Mouse (Mus musculus): Measurements from ENCODE around the gene Rnf32. TPM values are rescaled to one million over a fixed set of nuclear protein-coding genes. Genes with fewer than 3 reads are reported as not detected.

The Rnf32 gene
- 1 to 10 TPM in 1 of 2 experiments, under 1 TPM in 1; 0.94 to 1.3 TPM for total RNA-seq (2021)
- long read RNA-seq, experiment 1, result 0 reads
- long read RNA-seq, experiment 2, partial matches to known transcripts, result 0 of 1 reads
- long read RNA-seq, experiment 2, other reads (novel, unspliced or antisense), result 1 of 1 reads

DNA sequence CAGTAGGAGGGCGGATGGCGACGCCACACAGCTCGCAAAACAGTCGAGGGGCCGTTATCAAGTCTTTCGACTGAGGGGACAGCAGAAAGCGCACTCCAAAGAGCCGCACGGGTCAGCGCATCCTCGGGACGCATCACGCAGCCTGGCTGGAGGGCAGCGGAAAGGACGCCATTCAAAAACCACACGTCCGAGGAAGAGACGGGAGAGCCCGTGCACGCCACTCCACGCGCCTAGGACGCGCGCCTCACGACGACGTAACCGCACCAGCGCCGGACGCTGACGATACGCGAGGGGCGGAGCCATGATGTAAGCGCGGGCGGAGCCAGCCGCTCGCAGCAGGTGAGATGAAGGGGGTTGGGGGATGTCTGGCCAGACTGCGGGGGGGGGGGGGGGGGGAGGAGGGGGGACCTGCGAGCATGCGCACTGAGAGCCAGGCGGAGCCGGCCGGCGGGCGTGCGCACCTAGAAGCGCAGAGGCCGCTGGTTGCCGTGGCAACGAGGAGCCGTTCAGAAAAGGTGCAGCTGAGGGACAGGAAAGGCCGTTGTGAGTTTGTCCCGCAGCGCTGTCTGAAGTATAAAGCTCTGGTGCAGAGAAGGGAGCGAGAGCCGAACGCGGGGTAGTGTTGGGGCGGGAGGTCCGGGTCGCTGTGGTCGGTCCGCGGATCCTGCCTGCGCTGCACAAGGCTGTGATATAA is at the start of gene Rnf32:
TSS of gene Rnf32 (plus strand) at position 423 of the 694 bp plus-strand sequence.
- intact Hi-C loops (cut with DNase I), result no loop called here
- H3K27ac ChIP-seq, result peak within 1 kb of the TSS; percentile 59
- TF ChIP-seq CTCF (IDR thresholded peaks at IDR 0.05), result no peak

DNA sequence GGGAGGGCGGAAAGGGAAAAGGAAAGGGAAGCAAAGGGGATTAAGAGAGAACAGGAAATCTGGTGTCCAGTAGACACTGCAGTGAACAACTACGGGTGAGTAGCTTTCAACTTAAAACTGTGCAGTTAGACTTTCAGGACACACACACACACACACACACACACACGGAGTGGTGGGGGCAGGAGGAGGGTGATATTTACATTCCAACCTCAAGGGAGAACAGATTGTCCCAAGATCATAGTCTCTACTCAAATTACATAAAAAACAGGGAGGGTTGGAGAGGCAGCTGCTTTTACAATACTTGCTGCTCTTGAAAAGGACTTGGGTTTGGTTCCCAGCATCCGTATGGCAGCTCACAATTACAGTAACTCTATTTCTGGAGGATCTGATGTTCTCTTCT is 45.6 kb upstream of the Rnf32 start:
- H3K4me3 ChIP-seq, result no peak overlapping the region
- TF ChIP-seq CTCF (IDR thresholded peaks at IDR 0.05), result no peak
- intact Hi-C loops (cut with DNase I), result no loop called here
- H3K27ac ChIP-seq, result no peak overlapping the region
- no peak for DNase-seq

More for the DNA sequence above, at the start of gene Rnf32:
- peak; percentile 74 for DNase-seq
- H3K4me3 ChIP-seq, result peak within 1 kb of the TSS; percentile 78

DNA sequence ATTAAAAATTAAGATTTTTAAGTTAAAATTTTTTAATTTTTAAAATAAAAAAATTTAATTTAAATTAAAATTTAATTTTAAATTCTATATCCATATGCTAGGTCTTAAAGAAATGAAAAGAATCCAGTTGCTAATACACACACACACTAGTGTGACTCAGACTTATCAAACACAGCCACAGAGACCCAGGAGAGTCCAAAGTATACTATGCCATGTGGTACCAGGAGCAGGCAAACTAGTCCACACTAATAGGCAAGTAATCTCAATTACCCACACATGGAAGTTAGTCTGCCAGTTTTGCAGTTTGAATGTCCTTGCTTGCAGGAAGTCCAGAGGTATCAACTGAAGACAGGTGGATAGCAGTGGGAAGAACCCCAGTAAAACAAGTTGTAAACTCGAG is 35.9 kb upstream of the Rnf32 start:
- DNase-seq, result no peak
- TF ChIP-seq CTCF (IDR thresholded peaks at IDR 0.05), result no peak
- intact Hi-C loops (cut with DNase I), result no loop called here
- no peak overlapping the region for H3K27ac ChIP-seq
- H3K4me3 ChIP-seq, result no peak overlapping the region

DNA sequence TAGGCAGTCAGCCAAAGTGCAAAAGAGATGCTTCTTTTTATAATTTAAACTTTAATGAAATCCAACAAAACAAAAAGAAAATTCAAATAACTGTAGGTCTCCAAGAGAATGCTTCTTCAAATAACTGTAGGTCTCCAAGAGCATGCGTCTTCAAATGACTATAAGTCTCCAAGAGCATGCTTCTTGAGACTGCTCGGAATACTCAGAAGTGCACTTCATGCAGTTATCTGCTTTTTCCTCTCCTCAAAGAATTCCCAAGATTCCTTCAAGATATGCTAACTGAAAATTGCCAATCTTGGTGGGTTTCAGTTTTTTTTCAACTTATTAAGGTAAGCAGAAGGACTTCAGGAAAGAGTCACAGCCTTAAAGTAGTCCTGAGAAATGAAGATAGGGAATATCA is 28.8 kb upstream of the Rnf32 start:
- intact Hi-C loops (cut with DNase I), result no loop called here
- no peak for DNase-seq
- TF ChIP-seq CTCF (IDR thresholded peaks at IDR 0.05), result no peak
- Histone ChIP-seq H3K4me3 (no peak overlapping the region), H3K27ac (no peak overlapping the region)

DNA sequence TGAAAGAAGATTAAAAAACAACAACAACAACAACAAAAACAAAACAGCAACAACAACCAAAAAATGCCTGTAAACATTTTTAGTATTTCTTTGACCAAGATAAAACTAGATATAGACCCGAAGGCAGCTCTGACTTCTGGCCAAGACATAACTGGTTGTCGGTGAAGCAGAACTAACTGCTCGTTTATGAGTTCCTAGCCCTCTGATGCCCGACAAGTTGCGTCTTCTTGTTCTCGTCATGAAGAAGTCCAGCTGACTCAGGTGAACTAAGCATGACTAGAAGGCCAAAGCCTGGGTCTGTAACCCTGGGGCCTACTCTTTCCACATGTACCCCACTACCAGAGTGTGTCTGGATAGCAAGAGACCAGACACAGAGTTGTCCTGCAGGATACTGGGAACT is 25.6 kb upstream of the Rnf32 start:
- no peak for TF ChIP-seq CTCF (IDR thresholded peaks at IDR 0.05)
- Histone ChIP-seq H3K27ac (no peak overlapping the region), H3K4me3 (no peak overlapping the region)
- DNase-seq, result no peak
- intact Hi-C loops (cut with DNase I), result no loop called here

DNA sequence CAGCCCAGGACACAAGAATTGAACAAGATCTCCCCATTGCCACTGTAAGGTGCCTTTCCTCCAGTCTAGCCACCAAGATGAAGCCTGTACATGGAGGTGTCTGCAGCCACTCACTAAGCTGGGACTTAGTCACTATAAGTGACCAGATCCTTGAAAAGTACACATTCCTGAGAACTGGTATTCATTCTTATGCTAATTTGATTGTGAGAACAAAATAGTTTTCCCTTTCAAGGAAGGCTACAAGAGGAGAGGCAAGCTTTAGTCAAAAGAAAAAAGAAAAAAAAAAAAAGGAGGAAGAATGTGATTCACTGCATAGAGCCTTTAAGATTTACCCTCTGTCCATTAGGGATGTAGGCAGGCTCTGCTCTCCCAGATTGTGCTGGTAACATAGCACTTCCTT is 24.6 kb upstream of the Rnf32 start:
- TF ChIP-seq CTCF (IDR thresholded peaks at IDR 0.05), result no peak

DNA sequence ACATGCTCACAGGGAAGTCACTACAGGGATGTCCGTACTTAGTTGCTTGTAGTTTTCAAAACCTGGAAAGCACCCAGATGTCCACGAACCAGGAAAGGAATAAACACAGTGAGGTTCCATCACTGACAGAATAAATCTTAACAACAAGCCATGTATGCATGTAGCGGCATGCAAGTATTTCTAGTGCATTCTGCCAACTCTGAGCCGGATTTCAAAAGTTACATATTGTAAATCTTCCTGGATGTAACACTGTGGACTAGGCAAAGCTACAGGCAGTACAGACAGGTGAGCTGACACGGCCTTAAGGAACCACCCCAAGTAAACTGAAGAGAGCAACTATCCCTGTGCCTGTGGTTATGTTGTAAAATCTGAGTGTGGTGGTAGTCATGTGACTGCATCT is 9.0 kb upstream of the Rnf32 start:
- TF ChIP-seq CTCF (IDR thresholded peaks at IDR 0.05), result no peak
- no peak overlapping the region for H3K4me3 ChIP-seq
- intact Hi-C loops (cut with DNase I), result no loop called here
- H3K27ac ChIP-seq, result no peak overlapping the region
- DNase-seq, result no peak

More for the DNA sequence above, 24.6 kb upstream of the Rnf32 start:
- H3K4me3 ChIP-seq, result no peak overlapping the region
- no peak for DNase-seq
- intact Hi-C loops (cut with DNase I), result no loop called here
- no peak overlapping the region for H3K27ac ChIP-seq

DNA sequence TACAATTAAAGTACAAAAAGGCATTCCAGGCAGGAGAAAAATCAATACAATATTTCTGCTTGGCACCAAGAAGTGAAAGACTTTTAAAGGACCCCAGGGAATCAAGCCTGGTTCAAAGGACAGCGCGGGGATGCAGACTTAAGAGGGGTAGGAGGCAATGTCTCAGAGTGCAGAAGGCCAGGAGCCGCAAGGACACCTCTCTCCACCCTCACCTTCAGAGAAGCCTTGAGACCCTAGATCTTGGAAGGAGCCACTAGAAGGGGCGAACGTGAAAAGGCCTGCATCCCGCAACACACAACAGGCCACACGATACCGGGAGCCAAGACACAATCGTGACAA is 592 bp upstream of the Rnf32 start:
- H3K27ac ChIP-seq, result peak overlapping the region; percentile 59
- intact Hi-C loops (cut with DNase I), result no loop called here
- peak overlapping the region; percentile 78 for H3K4me3 ChIP-seq
- DNase-seq, result no peak
- TF ChIP-seq CTCF (IDR thresholded peaks at IDR 0.05), result no peak

DNA sequence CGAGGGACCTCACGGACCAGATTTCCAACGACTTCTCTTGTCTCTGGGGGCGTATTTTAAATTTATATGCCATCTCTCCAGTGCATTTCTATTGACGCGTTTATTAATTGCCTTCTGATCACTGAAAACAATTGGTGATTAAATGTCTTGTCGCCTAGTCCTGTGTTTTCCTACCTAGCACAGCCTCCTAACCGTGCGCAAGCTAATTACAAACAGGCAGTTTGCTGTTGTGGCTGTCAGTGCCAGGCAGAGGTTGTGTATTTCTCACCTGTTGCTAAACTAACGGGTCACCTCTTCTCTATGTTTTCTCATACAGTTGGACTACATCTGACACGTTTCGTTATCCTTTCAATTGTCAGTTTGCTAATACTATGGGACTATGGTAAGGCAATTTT is 469 bp downstream of the Rnf32 start:
- Histone ChIP-seq H3K27ac (no peak overlapping the region), H3K4me3 (peak overlapping the region; percentile 78)
- no peak for TF ChIP-seq CTCF (IDR thresholded peaks at IDR 0.05)
- intact Hi-C loops (cut with DNase I), result no loop called here
- no peak for DNase-seq

DNA sequence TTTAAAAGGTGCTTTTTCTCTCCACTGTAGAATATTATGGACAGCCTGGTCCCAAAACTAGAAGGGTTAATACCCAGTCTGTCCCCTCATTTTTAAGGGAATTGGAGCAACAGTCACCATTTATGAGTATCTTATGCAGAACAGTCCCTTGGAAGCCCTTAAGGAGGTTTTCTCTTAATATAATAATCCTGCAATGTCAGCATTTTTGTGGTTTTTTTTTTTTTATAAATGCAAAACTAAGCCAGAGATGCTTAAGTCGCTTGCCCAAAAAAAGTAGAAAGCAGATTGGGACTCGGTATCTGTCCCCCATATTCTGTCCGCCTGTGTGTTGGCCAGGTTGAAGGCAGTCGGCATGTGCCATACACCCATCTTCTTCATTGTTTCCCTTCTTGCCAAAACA is 1.4 kb downstream of the Rnf32 start:
- no peak for DNase-seq
- H3K27ac ChIP-seq, result no peak overlapping the region
- no peak overlapping the region for H3K4me3 ChIP-seq
- intact Hi-C loops (cut with DNase I), result no loop called here
- TF ChIP-seq CTCF (IDR thresholded peaks at IDR 0.05), result no peak

DNA sequence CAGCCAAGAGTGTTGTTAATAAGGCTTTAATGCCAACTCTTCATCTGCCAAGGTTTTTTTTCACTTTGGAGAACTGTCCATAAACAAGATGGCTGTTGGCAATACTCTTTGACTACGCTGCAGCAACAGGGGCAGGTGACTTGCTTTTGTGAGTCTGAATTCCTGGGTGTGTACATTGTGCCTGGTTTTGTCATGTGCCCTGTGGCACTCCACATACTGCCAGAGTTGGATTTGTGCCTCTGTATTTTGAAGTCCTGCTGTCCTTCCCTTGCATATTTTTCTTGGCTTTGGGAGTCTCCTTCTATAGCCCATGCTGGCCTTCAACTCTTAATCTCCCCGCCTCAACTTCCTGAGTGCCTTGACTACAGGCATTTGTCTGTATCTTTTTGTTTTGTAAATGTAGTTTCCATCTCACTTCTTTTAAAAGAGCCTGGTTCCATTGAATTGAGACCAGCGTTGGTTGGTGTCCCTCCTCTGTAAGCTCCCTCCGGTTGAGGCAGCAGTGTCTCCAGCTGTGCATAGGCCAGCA is 3.2 kb downstream of the Rnf32 start:
- no peak for TF ChIP-seq CTCF (IDR thresholded peaks at IDR 0.05)
- no peak overlapping the region for H3K4me3 ChIP-seq
- no peak overlapping the region for H3K27ac ChIP-seq
- DNase-seq, result no peak
- intact Hi-C loops (cut with DNase I), result no loop called here

DNA sequence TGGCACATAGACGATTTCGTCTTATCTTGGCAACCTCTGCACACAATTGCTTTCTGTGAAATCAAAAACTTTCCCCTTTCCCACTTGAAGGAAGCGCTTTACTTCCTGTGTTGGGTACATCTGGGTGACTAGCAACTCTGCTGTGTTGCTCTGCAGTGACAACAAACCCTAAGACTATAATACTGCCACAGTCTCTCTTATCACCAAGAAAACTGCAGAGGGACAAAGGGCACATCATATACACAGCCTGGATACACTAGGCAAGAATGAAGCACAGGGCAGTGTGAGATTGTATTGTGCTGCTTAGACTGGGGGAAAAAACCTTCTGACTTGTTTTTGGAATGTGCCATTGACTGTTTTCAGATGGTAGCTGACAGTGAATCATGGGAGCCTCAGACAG is 4.1 kb downstream of the Rnf32 start:
- Histone ChIP-seq H3K27ac (no peak overlapping the region), H3K4me3 (no peak overlapping the region)
- intact Hi-C loops (cut with DNase I), result no loop called here
- no peak for DNase-seq
- no peak for TF ChIP-seq CTCF (IDR thresholded peaks at IDR 0.05)

DNA sequence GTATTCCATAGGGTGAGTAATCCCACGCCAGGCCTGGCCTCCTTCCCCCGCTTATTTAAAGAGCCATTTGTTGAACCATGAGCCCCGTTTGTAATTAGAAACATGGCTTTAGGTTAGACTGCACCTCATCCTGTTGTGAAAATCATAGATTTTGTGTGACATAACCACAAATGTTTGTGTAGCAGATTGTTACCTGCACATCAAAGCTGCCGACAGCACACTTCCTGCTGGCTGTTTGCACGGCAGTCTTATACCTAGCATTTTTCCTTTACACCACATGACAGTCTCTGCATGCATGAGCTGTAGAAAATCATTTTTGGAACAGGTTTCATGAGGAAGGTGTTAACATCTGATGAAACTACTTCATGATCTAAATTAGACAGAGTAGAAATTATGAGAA is 9.9 kb downstream of the Rnf32 start:
- intact Hi-C loops (cut with DNase I), result no loop called here
- Histone ChIP-seq H3K4me3 (no peak overlapping the region), H3K27ac (no peak overlapping the region)
- DNase-seq, result no peak
- TF ChIP-seq CTCF (IDR thresholded peaks at IDR 0.05), result no peak

DNA sequence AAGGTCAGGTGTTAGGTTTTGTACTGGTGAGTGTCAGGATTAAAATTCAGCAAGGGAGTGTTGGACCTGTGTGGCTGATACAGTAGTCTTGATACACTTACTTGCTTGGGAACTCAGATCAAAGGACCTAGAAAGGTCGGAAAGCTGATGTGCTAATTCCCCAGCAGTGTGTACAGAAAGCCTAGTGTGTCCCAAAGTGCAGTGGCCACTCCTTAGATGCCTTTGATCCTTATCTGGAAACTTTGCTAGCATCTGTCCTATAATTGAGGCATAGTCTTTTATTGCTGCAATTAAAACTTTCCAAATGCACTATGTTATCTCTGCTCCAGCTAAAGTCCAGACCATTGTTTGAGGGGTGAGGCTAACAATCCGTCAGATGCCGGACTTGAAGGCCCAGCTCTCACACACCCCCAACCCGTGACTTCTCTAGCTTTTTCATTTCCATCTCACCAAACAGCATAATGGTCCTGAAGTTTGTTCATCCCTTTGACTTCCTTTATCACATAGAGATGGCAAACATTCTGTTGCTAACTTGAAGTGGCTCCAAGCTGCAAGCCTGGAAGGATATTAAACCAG is 16.3 kb downstream of the Rnf32 start:
- DNase-seq, result no peak
- no peak for TF ChIP-seq CTCF (IDR thresholded peaks at IDR 0.05)
- H3K27ac ChIP-seq, result no peak overlapping the region
- no peak overlapping the region for H3K4me3 ChIP-seq
- intact Hi-C loops (cut with DNase I), result no loop called here
